Mouse (Mus musculus): Measurements from ENCODE around the gene Ntmt1.

DNA sequence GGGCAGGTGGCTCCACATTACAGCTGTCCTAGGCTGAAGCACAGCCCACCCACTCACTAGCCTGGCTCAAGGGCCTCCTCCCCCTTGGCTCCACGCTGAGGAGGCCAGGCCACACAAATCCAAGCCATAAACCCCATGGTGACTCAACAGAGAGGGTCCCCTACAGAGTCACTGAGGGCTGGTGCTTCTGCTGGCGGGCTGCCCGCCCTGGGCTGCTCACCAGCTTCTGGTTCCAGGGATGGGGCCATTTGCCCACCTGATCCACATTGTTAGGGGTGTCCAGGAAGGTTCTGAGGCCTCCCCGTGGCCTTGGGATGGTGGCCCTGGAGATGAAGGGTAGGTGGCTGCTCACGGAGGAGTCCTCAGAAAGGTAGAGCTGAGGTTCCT lies 11.7 kb upstream of the Ntmt1 start:
- no peak for TF ChIP-seq CTCF (IDR thresholded peaks at IDR 0.05; ENCODE audit: extremely low read depth, insufficient read depth, insufficient read length, insufficient replicate concordance)
- TF ChIP-seq POLR2A (IDR thresholded peaks at IDR 0.05; ENCODE audit: low read depth, low read length), result no peak
